Mouse (Mus musculus) kidney, adult 9 months (tissue): ENCODE measurements around the gene Treml1.
A peak's percentile ranks its signal among the peaks of the same experiment; 100 is the strongest.

Experiments used
- DNase-seq: peaks from one replicate; pipeline ENCODE4 v3.0.0; 2022

Gene Treml1

GRCm38 (mm10) chr17:48362346-48362745 is 2.6 kb downstream of the Treml1 start:
- DNase-seq = no peak

- peak; percentile 31 for DNase-seq
Observed at GRCm38 (mm10) chr17:48362966-48363365, 3.2 kb downstream of the Treml1 start.

DNA sequence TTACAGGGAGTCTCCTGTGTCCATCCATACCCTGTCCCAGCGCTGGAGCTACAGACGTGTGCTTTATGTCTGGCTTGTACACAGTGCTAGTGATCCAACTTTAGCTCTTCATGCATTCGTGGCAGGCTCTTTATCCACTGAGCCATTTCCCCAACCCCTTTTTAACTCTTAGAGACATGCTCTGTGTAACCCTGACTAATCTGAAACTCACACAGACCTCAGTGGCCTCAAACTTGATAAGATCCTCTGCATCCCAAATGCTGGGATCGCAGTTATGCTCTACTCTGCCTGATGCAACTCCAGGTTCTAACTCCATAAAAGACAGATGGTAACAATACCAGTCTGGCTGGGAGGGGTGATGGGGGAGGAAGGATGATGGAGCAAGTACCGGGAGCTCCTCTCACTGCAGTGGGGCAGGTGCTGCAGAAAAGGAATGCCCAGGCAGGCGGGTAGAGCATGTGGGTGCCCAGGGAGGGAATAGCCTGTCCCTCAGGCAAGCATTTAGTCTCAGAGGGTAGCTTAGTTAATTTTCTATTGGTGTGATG is 3.8 kb downstream of the Treml1 start:
- no peak for DNase-seq

GRCm38 (mm10) chr17:48365511-48366155 is 5.9 kb downstream of the Treml1 start:
- no peak for DNase-seq

DNA sequence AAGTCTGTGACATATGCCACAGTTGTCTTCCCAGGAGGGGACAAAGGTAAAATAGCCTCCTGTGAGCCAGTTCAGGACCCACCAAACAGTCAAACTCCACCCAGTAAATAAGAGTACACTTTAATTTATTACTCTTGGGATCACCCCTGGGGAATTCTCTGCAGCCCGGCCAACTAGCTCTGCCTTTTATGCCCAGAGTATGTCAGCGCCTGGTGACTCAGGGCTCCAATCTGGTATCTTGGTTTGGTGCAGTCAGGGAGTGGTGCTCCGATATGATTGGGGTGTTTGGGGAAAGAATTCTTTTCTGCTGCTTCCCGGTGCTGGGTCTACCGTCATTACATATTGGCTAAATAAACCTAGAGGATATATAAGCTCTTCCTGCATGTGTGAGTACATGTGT is 7.1 kb downstream of the Treml1 start:
- no peak for DNase-seq

- peak; percentile 54 for DNase-seq
Observed at GRCm38 (mm10) chr17:48371621-48372020, 11.9 kb downstream of the Treml1 start.

GRCm38 (mm10) chr17:48372987-48373386 is 13.3 kb downstream of the Treml1 start:
- DNase-seq = no peak

DNA sequence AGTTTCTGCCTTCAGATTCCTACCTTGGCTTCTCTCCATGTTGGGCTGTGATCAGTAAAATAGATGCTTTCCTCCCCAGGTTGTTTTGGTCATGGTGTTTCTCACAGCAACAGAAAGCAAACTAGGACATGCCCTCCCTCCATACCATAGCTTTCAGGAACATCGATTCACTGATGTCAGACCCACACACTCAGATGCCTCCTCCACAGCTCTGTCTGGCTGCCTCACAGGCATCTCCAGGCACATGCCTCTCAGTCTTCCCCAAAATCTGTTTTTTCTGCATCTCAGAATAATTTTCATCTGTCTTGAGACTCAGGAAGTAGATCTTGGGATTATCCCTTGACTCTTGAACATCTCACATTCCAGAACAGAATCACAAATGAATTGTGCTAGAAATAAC is 16.4 kb downstream of the Treml1 start:
- DNase-seq = no peak

- no peak for DNase-seq
Observed at GRCm38 (mm10) chr17:48379050-48379449, 19.3 kb downstream of the Treml1 start.

GRCm38 (mm10) chr17:48385786-48386461 is 26.2 kb downstream of the Treml1 start:
- no peak for DNase-seq

- no peak for DNase-seq
Observed at GRCm38 (mm10) chr17:48388666-48389065, 28.9 kb downstream of the Treml1 start.

GRCm38 (mm10) chr17:48389442-48389841 is 29.7 kb downstream of the Treml1 start:
- DNase-seq = no peak

- peak; percentile 55 for DNase-seq
Observed at GRCm38 (mm10) chr17:48391446-48391845, 31.7 kb downstream of the Treml1 start.

DNA sequence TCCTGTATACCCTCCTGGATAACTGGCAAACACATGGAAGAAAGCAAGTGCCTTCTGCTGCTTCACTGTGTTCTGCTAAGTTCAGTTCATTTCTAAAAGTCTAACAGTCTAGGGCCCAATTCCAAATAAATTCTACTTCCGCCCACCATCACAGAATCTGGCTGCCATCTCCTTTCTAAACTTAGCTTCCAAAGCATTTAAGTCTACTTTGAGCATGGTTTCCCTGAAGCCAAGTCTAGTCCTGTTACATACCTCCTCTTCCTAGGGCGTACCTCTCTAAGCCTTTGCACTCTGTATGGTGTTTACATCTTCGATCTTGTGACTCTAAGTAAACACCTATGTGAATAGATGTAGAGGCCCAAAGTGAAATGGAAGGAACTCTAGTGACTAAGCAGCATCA is 32.9 kb downstream of the Treml1 start:
- DNase-seq = no peak

- no peak for DNase-seq
Observed at GRCm38 (mm10) chr17:48401710-48402109, 42.0 kb downstream of the Treml1 start.

DNA sequence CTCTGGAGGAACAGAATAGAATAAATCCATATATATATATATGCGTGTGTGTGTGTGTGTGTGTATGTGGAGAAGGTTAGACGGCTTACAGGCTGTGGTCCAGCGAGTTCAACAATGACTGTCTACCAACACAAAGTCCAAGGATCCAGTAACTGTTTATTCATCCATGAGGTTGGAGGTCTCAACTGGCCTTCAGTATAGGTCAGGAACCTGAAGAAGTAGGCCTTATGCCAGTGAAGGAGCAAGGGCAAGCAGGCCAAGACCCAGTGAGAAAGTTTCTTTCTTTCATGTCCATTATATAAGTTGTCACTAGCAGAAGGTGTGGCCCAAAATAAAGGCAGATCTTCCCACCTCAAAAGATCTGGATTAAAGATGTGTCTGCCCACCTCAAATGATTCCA is 43.0 kb downstream of the Treml1 start:
- peak; percentile 69 for DNase-seq

GRCm38 (mm10) chr17:48403848-48404247 is 44.1 kb downstream of the Treml1 start:
- no peak for DNase-seq

GRCm38 (mm10) chr17:48404706-48405105 is 45.0 kb downstream of the Treml1 start:
- DNase-seq = no peak

DNA sequence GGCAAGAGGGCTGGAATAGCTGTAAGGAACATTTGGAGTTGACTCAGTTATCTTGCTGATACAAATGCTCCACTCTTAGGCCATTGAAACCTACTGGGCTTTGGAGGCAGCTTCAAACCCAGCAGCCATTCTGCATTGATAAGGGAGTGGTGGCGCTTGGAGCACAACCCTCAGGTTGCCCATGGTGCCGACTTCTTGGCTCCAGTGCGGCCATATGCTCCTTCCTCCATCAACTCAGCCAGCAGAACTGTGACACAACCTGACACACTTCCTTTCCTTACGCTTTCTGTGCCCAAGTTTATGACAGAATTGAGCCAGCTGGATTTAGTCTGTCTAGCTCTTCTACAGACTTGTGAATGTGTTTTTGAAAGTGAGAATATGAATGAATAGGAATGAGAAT is 47.4 kb downstream of the Treml1 start:
- DNase-seq = no peak

- DNase-seq = peak; percentile 60
Observed at GRCm38 (mm10) chr17:48407910-48408525, 48.3 kb downstream of the Treml1 start.

GRCm38 (mm10) chr17:48408526-48409291 is 49.0 kb downstream of the Treml1 start:
- peak; percentile 71 for DNase-seq

DNA sequence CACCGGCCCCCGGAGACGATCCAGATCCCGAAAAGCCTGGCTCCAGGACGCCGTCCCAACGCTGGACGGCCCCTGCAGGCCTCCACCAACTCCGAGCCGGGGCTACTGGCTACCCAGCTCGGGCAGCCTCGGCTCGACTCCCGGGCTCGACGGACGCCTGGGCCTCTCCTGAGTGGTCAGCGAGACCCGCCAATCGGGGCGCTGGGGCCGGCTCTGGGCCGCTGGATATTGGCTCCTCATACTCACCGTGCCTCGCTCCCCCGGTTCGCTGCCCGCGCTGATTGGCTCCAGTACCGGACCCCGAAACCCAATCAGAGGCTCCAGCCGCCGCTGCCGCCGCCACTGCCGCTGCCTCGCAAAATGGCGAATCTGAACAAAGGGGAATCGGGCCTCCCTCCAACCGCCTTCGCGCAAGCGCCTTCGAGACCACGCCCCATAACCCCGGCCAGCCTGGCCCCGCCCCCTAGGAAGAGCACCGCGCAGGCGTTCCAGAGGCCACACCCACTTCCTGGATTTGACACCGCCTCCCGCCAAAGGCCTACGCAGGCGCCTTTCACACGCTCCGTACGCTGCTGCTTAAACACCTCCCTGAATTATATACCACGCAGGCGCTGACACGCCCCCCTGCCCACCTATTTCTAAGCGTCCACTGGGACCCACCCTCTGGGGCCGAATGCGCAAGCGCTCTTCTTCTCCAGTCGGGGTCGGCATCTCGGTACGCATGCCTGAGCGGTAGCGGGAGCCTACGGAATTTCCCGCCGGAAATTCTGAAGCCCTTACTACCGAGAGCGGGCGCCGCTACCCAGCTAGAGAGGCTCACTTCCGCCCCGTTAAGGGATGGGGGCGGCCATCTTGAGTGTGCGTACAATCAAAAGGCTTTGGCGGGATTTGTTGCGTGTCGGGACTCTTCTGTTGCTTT is 49.9 kb downstream of the Treml1 start, which contains the start of the genes Nfya and Oard1:
Gene Nfya (minus strand): TSS at position 527 of the 919 bp plus-strand sequence.
Gene Oard1 (plus strand): TSS at position 635 of the 919 bp plus-strand sequence.
- DNase-seq = peak; percentile 100
